Mouse (Mus musculus) liver, embryonic 14.5 days (tissue): ENCODE results near the gene Usp24.

ENCODE experiments used
- CTCF ChIP-seq: IDR thresholded peaks from 2 replicates; pipeline ENCODE4 v1.5.1; 2016; ENCODE audit warnings: antibody characterized with exemption, low read depth, control low read depth
- EP300 ChIP-seq: IDR thresholded peaks from 2 replicates; pipeline ENCODE4 v1.6.1; 2016; ENCODE audit warnings: antibody characterized with exemption, low read depth

GRCm38 (mm10) chr4:106424560-106424959 is 108.5 kb downstream of the Usp24 start:
- TF ChIP-seq CTCF (no peak), EP300 (no peak)
